Mouse (Mus musculus) ES-E14 (cell line): ENCODE measurements at regions not wholly inside any gene's neighbourhood (a gene's known extent, or its start where the extent isn't known, plus 50 kb on each side); places are given as distances from the start of the nearest gene placed in this dataset.
"Not testable (repeated sequence)": the region's sequence is repeated elsewhere in the genome, so short reads cannot be mapped to it uniquely, and the experiment has no call there.

Experiments used
- HCFC1 ChIP-seq: IDR thresholded peaks from 2 replicates; pipeline ENCODE4 v1.6.1; 2012; ENCODE audit warnings: low read length, inconsistent platforms, borderline replicate concordance; ENCODE audit not compliant: insufficient read depth
- ZNF384 ChIP-seq: IDR thresholded peaks from 2 replicates; pipeline ENCODE4 v1.6.1; 2012; ENCODE audit warnings: low read depth, low read length, inconsistent platforms

DNA sequence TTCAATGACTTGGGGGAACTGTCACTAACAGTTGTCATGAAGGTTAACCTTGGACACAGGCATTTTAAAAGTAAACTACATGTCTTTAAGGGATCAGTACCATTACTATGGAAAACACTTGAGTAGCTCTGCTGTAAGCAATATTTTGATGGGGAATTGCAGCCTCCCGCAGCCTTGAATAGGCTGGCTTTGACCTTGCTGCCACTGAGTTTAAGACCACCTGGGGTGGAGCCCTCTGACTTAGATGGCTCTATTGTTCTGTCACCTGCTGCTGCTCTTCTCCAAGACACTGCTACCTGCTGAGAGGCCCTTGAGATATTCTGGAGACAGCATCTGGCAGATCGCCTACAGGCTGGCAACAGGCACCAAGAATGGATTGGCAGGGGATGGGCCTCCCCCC, 62.1 kb upstream of the Tars start:
- TF ChIP-seq ZNF384, HCFC1: not testable (repeated sequence)
